Mouse (Mus musculus) ES-E14 (cell line): ENCODE data around the gene Olfr659.

Experiments used
- HCFC1 ChIP-seq: IDR thresholded peaks from 2 replicates; pipeline ENCODE4 v1.6.1; 2012; ENCODE audit warnings: low read length, inconsistent platforms, borderline replicate concordance; ENCODE audit not compliant: insufficient read depth
- MAFK ChIP-seq: IDR thresholded peaks from 2 replicates; pipeline ENCODE4 v1.6.1; 2014; ENCODE audit warnings: mild to moderate bottlenecking, low read depth, low read length, inconsistent platforms; ENCODE audit not compliant: insufficient read depth
- ZC3H11A ChIP-seq: IDR thresholded peaks from 2 replicates; pipeline ENCODE4 v1.6.1; 2012; ENCODE audit warnings: low read depth, mild to moderate bottlenecking, inconsistent platforms, low read length, borderline replicate concordance

GRCm38 (mm10) chr7:104624494-104624893 is 42.1 kb upstream of the Olfr659 start, which contains the start of gene Olfr657:
- TF ChIP-seq MAFK (no peak), ZC3H11A (no peak), HCFC1 (no peak)
